Mouse (Mus musculus) induced T-regulatory cell, adult 2 months (primary cell): ENCODE measurements around the gene Tsfm.
"Not testable (repeated sequence)": the region's sequence is repeated elsewhere in the genome, so short reads cannot be mapped to it uniquely, and the experiment has no call there.

ENCODE experiments used
- DNase-seq: peaks from one replicate; pipeline ENCODE4 v3.0.0-alpha.2; 2012; ENCODE audit warnings: low read depth

The Tsfm gene

DNA sequence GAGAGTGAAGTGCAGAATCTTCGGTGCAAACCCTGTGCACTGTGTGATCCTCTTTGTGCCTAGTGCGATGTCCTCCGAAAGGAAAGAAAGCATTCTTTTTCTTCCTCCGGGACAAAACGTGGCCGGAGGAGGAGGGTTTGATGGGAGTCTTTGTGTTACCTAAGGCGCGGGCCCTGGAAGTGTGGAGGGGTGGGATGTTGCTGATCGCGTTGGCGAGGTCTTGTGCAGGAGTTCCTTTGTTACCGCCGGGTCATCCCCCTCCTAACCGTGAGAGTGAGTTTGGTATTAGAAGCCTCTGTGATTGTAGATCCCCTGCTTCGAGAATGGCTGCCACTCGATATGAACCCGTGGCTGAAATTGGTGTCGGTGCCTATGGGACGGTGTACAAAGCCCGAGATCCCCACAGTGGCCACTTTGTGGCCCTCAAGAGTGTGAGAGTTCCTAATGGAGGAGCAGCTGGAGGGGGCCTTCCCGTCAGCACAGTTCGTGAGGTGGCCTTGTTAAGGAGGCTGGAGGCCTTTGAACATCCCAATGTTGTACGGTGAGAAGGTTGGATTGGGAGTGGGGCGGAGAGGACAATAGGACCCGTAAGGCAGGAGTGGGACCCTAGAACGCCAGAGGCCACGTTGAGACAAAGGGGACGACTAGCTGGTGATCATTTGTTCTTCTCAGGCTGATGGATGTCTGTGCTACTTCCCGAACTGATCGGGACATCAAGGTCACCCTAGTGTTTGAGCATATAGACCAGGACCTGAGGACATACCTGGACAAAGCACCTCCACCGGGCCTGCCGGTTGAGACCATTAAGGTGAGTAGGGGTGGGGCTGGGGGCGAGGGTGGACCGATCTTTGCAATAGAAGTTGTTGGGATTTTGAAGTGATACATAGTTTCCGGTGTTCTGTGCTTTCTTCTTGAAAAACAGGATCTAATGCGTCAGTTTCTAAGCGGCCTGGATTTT lies 33.6 kb upstream of the Tsfm start:
- DNase-seq: no peak

DNA sequence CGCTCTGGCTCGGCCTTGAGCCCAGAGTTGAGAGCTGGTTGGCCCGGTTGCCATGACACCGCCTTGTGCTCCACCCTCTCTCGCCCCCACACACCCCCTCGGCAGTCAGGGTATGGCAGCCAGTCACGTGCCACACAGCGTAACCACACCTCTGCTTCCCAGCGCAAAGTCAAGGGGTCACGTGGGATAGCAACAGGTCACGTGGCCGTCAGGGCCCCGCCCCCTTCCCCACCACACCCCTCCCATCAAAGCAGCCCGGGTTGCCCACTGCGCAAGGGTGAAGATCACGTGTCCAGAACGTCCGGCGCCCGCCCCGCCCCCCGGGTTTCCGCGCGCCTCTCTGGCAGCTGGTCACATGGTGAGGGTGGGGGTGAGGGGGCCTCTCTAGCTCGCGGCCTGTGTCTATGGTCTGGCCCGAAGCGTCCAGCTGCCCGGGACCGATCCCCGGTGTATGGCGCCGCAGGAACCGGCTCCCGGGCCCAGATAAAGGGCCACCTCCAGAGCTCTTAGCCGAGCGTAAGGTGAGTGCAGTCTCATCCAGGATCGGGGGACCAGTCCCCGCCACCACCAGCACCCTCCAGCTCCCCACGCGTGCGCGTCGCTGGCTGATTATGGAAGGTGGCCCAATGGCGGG lies 32.7 kb upstream of the Tsfm start, which contains the start of gene Cdk4:
Gene Cdk4 (plus strand): TSS at position 296 of the 634 bp plus-strand sequence.
- peak; percentile 98 for DNase-seq

DNA sequence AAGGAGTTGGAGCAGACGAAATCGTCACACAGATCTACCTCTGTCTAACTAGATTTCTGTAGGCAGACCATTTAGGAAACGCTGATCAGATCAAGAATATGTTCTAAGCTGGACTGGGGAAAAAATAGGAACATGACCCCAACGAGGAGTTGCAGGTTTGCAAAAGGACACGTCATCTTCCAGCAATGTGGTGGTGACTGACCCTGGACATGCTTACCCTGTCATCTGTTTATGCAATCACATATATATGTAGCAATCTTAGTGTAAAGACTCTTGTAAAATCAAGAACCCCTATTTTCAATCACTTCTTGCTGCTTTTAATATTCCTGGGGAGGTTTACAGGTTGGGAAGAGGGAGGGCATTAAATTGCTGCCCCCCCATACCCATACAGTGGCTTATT lies 31.9 kb upstream of the Tsfm start:
- no peak for DNase-seq

DNA sequence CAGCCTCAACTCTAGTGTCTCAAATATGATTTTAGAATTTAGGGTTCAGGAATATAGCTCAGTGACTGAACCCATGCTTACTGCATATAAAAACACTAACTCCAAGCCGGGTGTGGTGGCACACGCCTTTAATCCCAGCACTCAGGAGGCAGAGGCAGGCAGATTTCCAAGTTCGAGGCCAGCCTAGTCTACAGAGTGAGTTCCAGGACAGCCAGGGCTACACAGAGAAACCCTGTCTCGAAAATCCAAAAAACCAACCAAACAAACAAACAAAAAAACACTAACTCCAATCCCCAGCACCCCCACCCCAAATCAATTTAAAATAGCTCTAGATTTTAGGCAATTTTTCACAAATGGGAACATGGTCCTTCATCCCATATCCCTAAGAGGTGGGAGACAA lies 31.5 kb upstream of the Tsfm start:
- not testable (repeated sequence) for DNase-seq

DNA sequence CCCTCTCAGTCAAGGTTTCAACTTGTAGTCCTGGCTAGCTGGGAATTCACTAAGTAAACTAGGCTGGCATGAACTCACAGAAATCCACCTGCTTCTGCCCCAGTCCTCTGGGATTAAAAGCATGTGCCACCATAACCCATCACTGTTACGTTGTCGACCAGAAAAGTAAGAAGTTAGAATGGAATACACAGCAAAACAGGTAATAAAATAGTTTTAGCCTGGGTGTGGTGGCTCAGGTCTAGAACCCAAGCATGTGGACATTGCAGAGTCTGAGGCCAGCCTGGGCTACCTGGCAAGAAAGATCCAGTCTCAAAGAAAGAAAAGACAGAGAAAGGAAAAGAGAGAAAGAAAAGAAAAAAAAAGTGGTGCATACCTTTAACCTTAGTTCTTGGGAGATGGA lies 30.9 kb upstream of the Tsfm start:
- no peak for DNase-seq

DNA sequence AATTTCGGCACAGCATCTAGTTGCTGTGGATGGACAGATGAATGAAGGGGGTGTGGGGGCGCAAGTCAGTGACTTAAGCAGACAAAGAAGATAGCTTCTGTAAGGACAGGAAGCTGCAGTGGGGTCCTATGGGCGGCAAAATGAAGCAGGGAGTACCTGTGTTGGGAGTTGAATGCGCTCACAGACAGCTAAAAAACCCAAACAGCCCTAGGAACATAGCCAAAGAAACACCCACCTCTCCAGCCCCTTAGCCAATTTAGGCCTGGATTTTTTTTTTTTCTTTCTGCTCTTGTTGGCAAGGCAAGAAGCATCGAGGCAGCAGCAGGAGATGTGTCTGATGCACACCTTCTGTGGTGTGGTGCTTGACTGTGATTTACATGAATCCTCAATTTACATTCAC lies 30.4 kb upstream of the Tsfm start:
- no peak for DNase-seq

DNA sequence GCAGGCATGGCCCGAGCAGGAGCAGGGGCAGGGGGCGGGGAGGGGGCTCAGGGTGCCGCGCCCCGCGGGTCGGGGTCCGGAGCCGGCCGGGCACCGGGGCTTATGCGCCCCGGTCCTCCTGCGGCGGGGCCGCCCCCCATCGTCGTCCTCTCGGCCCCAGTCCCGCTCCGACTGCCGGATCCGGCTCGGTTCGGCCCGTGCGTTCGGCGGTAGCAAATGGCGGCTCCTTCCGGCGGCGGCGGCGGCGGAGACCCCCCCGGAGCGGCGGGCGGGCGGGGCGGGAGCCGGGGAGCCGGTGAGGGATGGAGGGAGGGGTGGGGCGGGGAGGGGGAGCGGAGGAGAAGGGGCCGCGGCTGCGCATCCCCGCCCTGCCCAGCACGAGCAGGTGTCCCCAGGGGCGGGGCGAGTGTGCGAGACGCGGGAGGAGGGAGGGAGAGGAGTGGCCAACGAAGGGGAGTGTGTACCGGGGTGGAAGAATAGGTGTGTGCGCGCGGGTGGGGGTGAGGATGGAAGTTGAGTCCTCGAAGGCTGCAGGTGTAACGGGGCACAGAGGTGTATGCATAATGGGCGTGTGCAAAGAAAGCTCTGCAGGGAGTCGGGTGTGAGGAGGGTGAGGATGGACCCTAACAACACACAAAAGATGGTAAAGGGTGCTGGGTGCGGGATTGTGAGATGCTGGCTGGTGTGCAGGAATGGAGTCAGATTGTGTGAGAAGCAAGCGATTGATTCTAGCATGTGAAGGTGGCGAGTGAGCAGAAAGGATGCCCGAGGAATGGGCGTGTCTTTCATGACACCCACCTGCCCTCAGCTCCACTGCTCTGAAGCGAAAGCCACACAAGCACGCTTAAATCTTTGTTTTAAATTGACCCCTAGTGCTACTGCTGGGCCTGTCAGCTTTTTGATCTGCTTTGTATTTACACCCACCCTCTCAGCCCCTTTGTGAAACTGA lies 29.6 kb upstream of the Tsfm start, which contains the start of gene March9:
Gene March9 (minus strand): TSS at position 217 of the 949 bp plus-strand sequence.
- peak; percentile 90 for DNase-seq

DNA sequence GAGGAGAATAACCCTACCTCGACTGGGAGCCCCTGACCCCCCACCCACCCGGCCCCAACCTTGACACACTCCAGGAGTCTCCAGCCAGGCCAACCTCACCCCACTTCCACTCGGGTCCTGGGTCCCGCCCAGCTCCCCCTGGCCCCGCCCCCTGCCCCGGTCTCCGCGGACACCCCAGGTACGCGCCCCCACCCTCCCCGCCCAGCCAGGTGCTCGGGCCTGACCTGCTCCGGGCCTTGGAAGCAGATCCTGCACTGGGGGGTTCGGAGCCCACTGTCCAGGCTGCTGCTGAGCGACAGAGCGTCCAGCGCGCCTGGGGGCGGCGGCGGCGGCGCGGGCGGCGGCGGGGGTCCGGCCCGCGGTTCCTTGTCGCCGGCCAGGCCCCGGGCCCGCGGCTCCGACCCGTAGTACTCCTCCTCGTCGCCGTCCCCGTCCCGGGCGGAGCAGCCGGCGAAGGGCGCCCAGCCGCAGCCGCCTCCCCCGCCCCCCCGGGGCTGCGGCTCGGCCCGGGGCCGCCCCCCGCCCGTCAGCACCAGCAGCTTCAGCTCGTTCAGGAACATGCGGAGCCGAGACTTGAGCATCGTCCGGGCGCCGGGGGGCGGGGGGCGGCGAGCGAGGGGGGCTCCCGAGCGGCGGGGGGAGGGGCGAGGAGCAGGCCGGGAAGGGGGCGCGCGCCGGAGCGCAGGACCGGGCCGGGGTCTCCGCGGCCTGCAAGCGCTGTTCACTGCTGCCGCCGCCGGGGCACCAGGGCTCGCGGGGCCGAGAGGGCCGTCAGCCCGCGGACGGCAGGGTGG lies 28.7 kb upstream of the Tsfm start:
- DNase-seq: peak; percentile 54

DNA sequence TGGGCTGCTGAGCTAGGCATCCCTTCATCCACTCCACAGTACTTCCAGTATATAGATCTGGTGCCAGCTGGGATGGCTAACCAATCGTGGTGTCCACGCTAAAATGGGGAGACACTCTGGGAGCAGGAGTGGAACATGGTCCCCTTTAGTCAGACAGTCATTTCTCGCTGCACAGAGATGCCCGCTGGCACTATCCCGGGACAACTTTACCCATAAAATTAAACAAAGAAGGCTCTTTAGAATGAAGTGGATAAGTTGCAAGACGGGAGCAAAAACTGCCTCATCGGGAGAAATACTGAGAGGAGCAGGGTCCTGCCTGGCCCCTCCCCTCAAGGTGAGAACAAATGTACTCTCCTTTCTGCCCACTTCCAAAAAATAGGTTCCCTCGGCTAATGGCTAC lies 28.1 kb upstream of the Tsfm start:
- peak; percentile 43 for DNase-seq

DNA sequence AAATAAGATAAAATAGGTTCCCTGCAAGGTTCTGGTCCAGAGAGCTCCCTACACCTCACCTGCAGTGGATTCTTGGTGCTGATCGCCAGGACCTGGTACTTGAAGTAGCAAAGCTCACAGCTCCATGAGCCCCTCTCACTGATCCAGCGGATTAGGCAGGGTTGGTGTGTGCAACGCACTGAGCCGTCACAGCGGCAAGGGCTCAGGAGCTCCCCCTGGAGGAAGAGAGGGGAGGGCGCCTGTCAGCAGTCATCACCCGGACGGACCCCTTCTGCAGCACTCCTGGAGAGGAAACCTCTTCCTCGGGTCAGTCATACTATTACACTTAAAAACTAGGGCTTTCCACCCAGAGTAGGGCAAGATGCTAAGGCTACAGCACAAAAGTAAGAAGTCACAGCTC lies 27.5 kb upstream of the Tsfm start:
- peak; percentile 90 for DNase-seq

DNA sequence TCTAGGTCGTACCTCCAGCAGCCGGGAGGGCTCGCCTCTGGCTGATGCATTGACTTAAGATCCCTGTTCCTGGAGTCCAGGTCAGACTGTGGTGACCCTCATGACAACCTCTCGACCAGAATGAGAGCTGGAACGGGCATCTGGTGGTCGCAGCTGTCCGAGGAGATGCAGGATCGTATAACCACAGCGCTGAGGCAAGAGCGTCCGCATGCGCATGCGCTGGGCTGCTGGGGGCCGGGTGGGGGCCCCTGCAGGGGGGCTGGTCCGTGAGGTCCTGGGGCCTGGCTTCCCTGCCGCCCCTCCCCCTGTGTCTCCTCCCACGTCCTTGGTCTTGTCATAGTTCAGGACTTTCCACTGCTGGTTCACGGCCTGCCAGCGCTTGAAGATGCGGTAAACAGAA lies 25.9 kb upstream of the Tsfm start:
- no peak for DNase-seq

DNA sequence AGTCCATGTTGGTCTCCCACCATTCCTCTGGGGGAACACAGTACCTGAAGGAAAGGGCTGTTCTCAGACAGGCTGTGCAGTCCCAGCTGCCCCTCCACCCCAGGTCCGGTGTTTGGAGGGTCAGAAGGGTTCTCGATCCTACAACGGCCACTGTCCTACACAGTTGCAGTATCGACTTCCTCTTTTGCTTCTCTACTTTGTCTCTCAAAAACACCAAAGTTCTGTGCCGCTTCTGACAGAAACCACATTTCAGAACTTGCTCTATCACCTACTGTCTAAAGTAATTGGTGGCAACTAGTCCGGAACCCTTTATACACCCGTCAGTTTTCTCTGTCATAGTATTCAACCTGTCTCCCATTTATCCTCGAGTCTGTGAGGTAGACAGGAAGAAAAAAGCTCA lies 24.8 kb upstream of the Tsfm start:
- no peak for DNase-seq

DNA sequence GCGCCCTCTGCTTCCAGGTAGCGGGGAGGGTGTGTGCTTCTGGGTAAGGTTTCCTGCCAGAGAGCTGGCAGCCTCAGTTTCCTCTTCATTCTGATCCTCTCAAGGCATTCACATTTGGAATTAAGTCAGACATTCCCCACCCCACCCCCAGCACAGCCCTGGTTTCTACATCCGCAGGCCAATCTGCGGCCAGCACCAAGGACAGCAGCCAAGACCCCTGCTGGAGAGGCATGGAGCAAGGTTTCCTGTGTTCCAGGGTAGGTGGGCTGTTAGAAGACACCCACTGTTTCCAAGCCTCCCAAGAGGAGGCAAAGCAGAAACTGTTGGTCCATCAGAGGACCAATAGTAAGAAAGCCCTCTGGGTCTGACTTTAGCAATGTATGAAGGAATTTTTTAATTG lies 24.0 kb upstream of the Tsfm start:
- DNase-seq: no peak

DNA sequence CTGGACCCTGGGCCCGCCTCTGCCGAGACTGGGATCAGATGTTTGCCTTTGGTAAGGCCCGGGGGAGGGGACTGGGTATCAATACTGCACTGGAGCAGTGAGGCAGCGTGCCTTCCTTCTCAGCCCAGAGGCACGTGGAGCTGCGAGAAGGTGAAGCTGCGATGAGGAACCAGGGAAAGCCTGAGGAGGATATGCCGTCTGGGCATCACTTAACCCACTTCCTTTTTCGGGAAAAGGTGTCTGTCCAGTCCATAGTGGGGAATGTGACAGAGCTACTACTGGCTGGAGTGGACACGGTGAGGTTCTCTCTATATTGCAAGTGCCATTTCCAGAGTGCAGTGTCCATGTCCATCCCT lies 19.5 kb upstream of the Tsfm start:
- DNase-seq: no peak

DNA sequence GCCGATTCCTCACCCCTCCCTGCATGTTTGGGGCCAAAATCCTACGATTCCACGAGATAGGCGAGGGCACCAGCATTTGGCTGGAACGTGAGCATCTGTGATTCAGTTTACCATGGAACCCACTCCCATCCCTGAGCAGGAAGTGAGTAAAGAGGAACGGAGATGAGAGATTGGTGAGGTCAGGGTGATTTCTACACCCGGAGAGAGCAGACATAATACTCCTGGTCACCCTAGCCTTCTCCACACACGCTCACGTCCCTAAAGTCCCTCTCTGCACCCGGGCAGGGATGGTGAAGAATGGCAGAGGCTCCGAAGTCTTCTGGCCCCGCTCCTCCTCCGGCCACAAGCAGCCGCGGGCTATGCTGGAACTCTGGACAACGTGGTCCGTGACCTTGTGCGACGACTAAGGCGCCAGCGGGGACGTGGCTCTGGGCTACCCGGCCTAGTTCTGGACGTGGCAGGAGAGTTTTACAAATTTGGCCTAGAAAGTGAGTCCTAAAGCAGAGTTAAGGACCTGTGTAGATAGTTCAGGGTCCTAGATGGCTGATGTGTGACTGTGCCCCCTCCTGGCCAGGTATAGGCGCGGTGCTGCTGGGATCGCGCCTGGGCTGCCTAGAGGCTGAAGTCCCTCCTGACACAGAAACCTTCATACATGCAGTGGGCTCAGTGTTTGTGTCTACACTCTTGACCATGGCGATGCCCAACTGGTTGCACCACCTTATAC lies 18.9 kb upstream of the Tsfm start:
- DNase-seq: peak; percentile 48

DNA sequence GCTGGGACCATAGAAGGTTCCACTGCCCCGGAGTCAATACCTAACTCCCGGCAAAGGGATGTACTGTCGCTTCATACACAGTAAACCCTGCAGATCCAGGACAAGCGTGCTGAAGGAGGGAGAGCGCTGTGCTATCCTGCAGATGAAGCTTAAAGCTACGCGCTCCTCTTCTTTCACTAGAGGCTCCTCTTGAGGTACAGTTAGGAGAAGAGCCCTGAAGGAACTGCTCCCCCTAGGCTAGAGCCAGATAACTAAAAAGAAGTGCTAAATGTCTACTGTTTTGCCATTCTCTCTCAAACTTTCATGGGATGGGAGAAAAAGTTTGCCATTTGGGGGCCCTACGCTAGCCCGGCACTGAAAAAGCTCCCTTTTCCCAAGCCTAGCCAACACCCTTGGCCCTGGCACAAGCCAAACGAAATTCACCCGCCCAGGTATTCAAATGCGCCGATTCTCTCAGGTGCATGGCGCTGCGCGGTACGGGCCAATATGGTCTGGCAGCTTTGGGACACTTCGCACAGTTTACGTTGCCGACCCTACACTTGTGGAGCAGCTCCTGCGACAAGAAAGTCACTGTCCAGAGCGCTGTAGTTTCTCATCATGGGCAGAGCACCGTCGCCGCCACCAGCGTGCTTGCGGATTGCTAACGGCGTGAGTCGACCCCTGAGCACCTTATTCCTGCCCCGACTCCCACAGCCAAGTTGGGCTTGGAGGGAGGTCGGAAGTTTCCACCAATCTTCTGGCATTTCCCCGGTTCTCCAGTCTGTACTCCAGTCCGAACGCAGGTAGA lies 18.2 kb upstream of the Tsfm start:
- no peak for DNase-seq

DNA sequence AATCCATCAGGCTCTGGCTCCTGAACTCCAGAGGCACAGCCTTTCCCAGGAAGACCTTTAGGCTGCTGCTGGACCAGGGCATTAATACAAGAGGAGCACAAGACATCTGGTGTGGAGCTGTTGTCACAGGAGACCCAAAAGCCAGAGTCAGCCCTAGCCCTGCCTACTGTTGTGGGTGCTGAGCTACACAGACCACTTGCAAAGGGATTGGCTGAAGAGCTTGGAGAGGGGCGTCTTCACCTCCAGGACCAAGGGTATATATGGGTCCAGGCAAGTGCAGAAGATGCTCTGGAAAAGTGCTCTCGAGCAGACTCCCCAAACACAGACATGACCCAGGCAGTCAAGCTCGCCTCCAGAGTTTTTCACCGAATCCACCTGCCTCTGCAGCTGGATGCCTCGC lies 17.3 kb upstream of the Tsfm start, which contains the start of gene Cyp27b1:
Gene Cyp27b1 (plus strand): TSS at position 297 of the 400 bp plus-strand sequence.
- DNase-seq: no peak

DNA sequence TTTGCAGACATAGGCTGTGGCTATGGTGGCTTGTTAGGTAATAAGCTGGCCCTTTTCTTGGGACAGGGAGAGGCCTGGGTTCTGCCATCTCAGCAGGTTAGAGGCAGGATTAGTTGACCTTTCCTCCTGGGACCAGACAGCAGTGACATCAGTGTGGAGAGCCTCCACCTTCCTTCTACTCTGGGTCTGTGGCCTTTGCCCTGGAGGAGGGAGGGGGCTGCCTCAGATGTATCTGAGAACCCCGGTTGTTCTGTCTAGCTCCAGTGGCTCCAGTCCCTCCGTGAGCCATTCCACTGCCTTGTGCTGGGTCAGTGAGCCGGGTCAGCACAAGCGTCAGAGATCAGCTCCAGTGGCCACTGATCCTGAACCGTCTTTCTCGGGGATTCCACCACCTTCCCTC lies 12.5 kb upstream of the Tsfm start:
- DNase-seq: no peak

DNA sequence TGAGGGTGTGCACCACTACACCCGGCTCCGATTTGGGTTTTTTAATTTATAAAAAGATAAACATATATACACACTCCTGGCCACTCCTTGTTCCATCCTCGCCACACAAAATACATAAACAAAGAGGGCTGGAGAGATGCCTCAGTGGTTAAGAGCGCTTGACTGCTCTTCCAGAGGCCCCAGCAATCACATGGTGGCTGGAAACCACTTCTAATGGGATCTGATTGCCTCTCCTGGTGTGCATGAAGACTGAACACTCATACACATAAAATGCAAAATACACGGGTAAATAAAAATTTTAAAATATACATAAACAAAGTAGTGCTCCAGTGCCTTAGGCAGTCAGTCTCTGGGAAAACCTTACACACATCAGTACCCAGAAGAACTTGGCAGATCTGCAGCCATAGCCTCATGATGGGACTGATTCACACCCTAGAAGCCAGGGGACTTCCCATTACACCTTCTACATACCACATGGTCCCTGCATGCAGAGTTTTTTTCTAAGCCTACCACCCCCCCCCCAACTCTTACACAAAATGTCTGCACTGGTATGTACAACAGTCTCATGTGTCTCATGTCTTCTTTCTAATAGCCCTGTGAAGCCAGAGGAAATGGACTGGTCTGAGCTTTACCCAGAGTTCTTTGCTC lies 12.0 kb upstream of the Tsfm start:
- peak; percentile 40 for DNase-seq
